Mouse (Mus musculus): Measurements from ENCODE around the gene Rpl34.

GRCm38 (mm10) chr3:130720225-130720624 lies 10.0 kb downstream of the Rpl34 start:
- TF ChIP-seq CTCF (IDR thresholded peaks at IDR 0.05; ENCODE audit: low read depth) (no peak), EP300 (optimal IDR thresholded peaks at IDR 0.05) (no peak)

All from stomach, postnatal 0 days (tissue).